Mouse (Mus musculus) lung, postnatal 0 days (tissue): Measurements from ENCODE around the gene Cenpi. TPM values are rescaled to one million over a fixed set of nuclear protein-coding genes. Genes with fewer than 3 reads are reported as not detected.

ENCODE experiments used
- ATAC-seq: fragments of 200-750 bp; cut with Nextera tagmentation; 2 replicates; pipeline ENCODE4 v1.8.0; 2017; ENCODE audit warnings: moderate library complexity
- DNase-seq: peaks from one replicate; pipeline ENCODE4 v3.0.0-alpha.2; 2016; ENCODE audit warnings: low spot score
- H3K27ac ChIP-seq: fragments of 300-500 bp; sonication (generic); 2 replicates; pipeline ENCODE4 v1.5.1; 2014; ENCODE audit warnings: antibody characterized with exemption, mild to moderate bottlenecking, low read length, mixed read lengths
- H3K27me3 ChIP-seq: fragments of 300-500 bp; sonication (generic); replicated peaks from 2 replicates; pipeline ENCODE4 v1.6.1; 2014; ENCODE audit warnings: low read length, mixed read lengths; ENCODE audit not compliant: insufficient read depth
- H3K36me3 ChIP-seq: fragments of 300-500 bp; sonication (generic); 2 replicates; pipeline ENCODE4 v1.6.1; 2014; ENCODE audit warnings: low read length, mixed read lengths; ENCODE audit not compliant: insufficient read depth
- H3K4me1 ChIP-seq: fragments of 300-500 bp; sonication (generic); 2 replicates; pipeline ENCODE4 v1.6.1; 2014; ENCODE audit warnings: antibody characterized with exemption, low read depth, low read length, mixed read lengths; ENCODE audit not compliant: insufficient read depth
- H3K4me2 ChIP-seq: fragments of 300-500 bp; sonication (generic); replicated peaks from 2 replicates; pipeline ENCODE4 v1.6.1; 2014; ENCODE audit warnings: low read depth, mild to moderate bottlenecking, low read length, moderate library complexity, mixed read lengths
- H3K4me3 ChIP-seq: fragments of 300-500 bp; sonication (generic); 2 replicates; pipeline ENCODE4 v1.5.1; 2014; ENCODE audit warnings: low read depth, low read length
- H3K9ac ChIP-seq: fragments of 300-500 bp; sonication (generic); replicated peaks from 2 replicates; pipeline ENCODE4 v1.6.1; 2014; ENCODE audit warnings: low read depth, mild to moderate bottlenecking
- H3K9me3 ChIP-seq: fragments of 300-500 bp; sonication (generic); 2 replicates; pipeline ENCODE4 v1.6.1; 2016; ENCODE audit warnings: low read length, mixed read lengths
- CTCF ChIP-seq: IDR thresholded peaks from 2 replicates; pipeline ENCODE4 v1.5.1; 2016; ENCODE audit warnings: antibody characterized with exemption, mild to moderate bottlenecking
- EP300 ChIP-seq: IDR thresholded peaks from 2 replicates; pipeline ENCODE4 v1.6.1; 2016; ENCODE audit warnings: antibody characterized with exemption, mild to moderate bottlenecking, control low read depth
- WGBS: fragments of 180-500 bp; shearing (Covaris S2); extraction: QIAGEN DNeasy Blood & Tissue Kit; methylation state at CpG from one replicate; pipeline ENCODE4 v1.1.7; 2014; 5-methylcytosine and 5-hydroxymethylcytosine counted together
- polyA plus RNA-seq: library from polyadenylated mRNA; unstranded; fragments of >200 nt; fragmentation: Nextera tagmentation; extraction: Ambion mirVana; gene quantifications from 2 replicates; pipeline ENCODE4 v1.2.1, GENCODE M21; 2015

The Cenpi gene
- 1.8 and 2.0 TPM in 2 replicates for polyA plus RNA-seq

DNA sequence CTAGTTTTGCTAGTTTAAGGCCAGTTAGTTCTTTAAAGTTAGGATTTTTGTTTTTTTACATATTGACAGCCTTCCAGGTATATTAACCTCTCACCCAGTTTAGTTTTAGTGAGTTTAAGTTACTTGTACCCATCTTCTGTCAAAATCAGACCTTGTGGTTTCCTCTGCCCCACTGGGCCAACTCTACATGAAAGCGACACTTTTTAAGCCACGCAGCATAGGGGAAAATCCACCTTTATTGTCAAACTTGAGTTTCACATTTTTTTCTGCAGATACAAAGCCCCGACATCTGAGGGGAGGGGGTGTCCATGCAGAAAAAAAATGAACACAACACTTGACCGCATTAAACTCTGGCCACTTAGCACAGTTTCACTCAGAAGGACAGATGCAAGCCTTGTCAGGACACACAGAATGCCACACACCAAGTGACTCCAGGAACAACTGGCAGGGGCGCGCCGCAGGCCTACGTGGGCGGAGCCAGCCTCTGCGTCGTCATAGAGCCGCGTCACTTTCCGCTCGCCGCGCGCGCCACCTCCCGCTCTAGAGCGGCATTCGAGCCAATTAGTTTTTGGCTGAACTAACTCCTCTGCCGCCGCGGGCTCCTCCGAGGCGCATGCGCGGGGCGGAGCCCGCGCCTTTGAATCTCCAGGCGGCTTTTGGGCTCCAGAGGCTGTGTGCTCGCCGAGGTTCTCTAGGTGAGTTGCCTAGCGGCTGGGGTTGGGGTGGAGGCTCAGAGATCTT, at the start of gene Cenpi:
Gene Cenpi (plus strand): TSS at position 551 of the 741 bp plus-strand sequence.
- Histone ChIP-seq H3K27ac (peak within 1 kb of the TSS; percentile 51; the same call in 1 of the 2 replicates), H3K9me3 (no peaks in the 10 kb centered on the region), H3K4me3 (peak within 1 kb of the TSS; percentile 30; the same call in 1 of the 2 replicates), H3K27me3 (no peaks in the 10 kb centered on the region), H3K4me2 (peak within 1 kb of the TSS; percentile 50), H3K9ac (no peak within 1 kb of the TSS), H3K36me3 (no peaks in the 10 kb centered on the region), H3K4me1 (no peaks in the 10 kb centered on the region)
- ATAC-seq: peak; percentile 99
- DNase-seq: peak; percentile 93
- 17% methylated on average over 34 of the region's 36 CpGs for WGBS
- TF ChIP-seq CTCF (peak; percentile 57), EP300 (no peak)

DNA sequence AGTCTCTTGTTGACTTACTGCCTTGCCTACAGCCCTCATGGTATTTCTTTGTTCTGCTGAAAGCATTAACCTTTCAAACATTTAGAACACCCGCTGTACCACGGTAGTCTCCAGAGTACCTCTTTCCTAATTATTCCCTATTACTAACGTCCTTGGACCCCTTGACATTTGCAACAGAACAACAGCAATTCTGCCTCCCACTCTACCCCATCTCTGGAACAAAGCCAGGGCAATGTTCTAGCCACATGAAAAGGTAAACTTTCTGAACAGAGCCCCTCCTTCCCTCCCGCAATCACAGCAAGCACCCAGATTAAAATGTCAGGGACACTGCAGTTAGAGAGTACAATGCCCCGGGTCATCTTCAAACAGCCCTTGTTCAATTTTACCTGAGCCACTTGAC, 46.7 kb upstream of the Cenpi start:
- no peak overlapping the region for H3K4me3 ChIP-seq
- H3K4me2 ChIP-seq: no peak overlapping the region
- no peak for DNase-seq
- 62% methylated on average over 5 of the region's 5 CpGs for WGBS
- TF ChIP-seq EP300 (no peak), CTCF (no peak)
- no peaks in the 10 kb centered on the region for H3K4me1 ChIP-seq
- no peaks in the 10 kb centered on the region for H3K9me3 ChIP-seq
- H3K27me3 ChIP-seq: no peaks in the 10 kb centered on the region
- no peak for ATAC-seq
- no peak overlapping the region for H3K27ac ChIP-seq
- no peaks in the 10 kb centered on the region for H3K36me3 ChIP-seq
- H3K9ac ChIP-seq: no peak overlapping the region

DNA sequence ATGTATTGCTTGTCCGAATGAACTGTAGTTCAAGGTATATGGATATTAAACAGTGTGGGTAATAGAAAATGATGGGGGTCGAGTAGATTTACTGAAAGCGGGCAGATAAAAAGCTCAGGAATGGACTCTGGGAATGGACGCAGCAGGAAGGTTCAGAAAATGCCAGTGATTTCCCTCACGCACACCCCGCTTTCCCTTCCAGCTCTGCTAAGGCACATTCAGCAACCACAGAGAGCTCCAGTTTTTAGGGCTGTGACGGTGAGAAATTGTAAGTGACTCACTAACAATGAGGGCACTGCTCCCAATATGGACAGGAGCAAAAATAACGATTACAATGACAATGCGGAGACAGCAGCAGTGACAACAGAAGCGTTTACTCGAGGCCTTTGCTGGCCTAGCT, 45.8 kb upstream of the Cenpi start:
- no peak overlapping the region for H3K9ac ChIP-seq
- no peak for TF ChIP-seq CTCF
- no peak for TF ChIP-seq EP300
- H3K36me3 ChIP-seq: no peaks in the 10 kb centered on the region
- H3K27ac ChIP-seq: no peak overlapping the region
- H3K4me1 ChIP-seq: no peaks in the 10 kb centered on the region
- ATAC-seq (no peak), DNase-seq (no peak)
- H3K27me3 ChIP-seq: no peaks in the 10 kb centered on the region
- 83% methylated on average over 11 of the region's 11 CpGs for WGBS
- no peak overlapping the region for H3K4me3 ChIP-seq
- H3K9me3 ChIP-seq: no peaks in the 10 kb centered on the region
- no peak overlapping the region for H3K4me2 ChIP-seq

DNA sequence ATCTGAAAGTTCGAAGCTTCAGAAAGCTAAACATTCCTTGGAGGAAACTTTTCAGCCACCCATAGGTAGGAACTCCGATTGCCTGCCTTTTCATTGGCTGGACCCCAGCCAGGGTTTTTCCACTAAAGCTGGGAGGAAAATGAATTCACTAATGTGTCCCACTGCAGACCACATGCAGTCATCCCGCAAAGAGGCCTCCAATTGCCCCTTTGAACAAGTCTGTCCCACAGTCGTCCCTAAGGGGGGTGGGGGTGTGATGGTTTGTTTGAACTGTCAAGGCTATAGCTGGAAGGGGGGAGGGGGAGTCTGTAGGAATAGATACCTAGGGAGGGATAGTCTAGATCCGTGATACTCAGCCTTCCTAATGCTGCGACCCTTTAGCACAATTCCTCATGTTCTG, 32.2 kb upstream of the Cenpi start:
- WGBS: 15% methylated on average over 6 of the region's 6 CpGs
- Histone ChIP-seq H3K4me1 (no peaks in the 10 kb centered on the region), H3K36me3 (no peaks in the 10 kb centered on the region), H3K4me2 (peak overlapping the region; percentile 46; the same call in 1 of the 2 replicates), H3K27me3 (no peaks in the 10 kb centered on the region), H3K9me3 (no peaks in the 10 kb centered on the region), H3K27ac (no peak overlapping the region), H3K9ac (no peak overlapping the region), H3K4me3 (no peak overlapping the region)
- DNase-seq: no peak
- ATAC-seq: no peak
- TF ChIP-seq EP300: no peak
- TF ChIP-seq CTCF: no peak

DNA sequence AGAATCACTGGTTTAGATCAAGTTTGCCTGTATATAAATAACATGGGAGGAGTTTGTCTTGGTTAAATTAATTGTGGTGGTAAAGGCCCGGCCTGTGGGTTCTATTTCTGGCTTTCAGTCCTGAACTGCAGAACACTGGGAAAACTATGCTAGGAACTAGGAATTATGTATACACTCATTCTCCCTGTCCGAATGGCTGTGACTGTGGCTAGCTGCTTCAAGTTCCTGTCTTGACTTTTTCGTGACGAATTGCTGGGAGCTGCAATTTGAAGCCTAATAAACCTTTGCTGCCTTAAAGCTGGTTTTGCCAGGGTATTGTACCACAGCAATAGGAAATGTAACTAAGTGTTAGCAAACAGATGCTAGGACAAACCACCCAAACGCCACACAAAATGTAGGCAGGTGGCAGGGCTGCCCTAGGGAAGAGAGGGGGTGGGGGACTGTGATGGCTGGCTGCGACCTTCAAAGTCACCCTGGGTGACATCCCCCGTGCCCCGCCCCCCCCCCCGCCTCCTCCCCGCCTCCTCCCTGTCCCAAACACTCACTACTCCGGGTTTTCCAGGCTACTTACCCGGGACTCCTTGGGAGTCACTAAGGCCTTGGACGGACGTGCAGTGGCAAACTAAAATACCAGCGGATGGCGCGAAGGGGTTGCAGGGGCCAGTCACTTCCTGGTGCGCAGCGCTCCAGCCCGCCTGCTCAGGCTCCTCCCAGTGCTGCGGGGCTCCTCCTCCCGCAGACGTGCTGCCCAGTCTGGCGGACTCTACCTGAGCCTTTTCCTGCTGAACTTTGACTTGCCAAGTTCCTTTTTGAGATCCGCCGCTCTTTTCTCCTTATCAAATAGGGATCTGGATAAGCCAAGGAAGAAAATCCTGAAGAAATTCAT, 31.4 kb upstream of the Cenpi start, which contains the start of gene Trmt2b:
Gene Trmt2b (minus strand): TSS at position 710 of the 886 bp plus-strand sequence.
- WGBS: 13% methylated on average over 22 of the region's 26 CpGs
- no peaks in the 10 kb centered on the region for H3K4me1 ChIP-seq
- H3K4me3 ChIP-seq: peak within 1 kb of the TSS; percentile 40
- H3K36me3 ChIP-seq: no peaks in the 10 kb centered on the region
- H3K27me3 ChIP-seq: no peaks in the 10 kb centered on the region
- peak within 1 kb of the TSS; percentile 46 for H3K4me2 ChIP-seq
- H3K9me3 ChIP-seq: no peaks in the 10 kb centered on the region
- TF ChIP-seq CTCF (no peak), EP300 (no peak)
- DNase-seq (peak; percentile 80), ATAC-seq (peak; percentile 97)
- peak within 1 kb of the TSS; percentile 19; the same call in 1 of the 2 replicates for H3K9ac ChIP-seq
- H3K27ac ChIP-seq: peak within 1 kb of the TSS; percentile 57

DNA sequence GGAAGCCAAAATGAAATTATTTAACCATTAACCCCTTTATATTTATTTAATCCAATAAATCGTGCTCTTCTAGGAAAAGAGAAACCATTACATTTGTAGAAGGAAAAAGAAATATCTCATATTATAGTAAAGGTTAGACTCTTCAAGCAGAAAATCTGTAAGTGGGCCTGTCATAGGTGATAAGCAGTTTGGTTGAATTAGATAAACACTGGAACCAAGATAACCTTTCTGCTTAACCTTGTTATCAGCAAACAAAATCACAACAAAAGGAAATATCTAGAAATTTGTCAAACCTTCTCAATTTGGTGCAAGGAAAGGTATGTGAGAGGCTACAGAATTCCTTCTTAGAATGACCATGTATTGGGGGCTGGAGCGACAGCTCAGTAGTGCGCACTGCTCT, 27.4 kb upstream of the Cenpi start:
- H3K9ac ChIP-seq: no peak overlapping the region
- H3K4me3 ChIP-seq: no peak overlapping the region
- no peaks in the 10 kb centered on the region for H3K4me1 ChIP-seq
- TF ChIP-seq CTCF (no peak), EP300 (no peak)
- H3K4me2 ChIP-seq: no peak overlapping the region
- ATAC-seq (no peak), DNase-seq (no peak)
- H3K27ac ChIP-seq: no peak overlapping the region
- H3K27me3 ChIP-seq: no peaks in the 10 kb centered on the region
- 75% methylated on average over 3 of the region's 3 CpGs for WGBS
- H3K36me3 ChIP-seq: no peaks in the 10 kb centered on the region
- no peaks in the 10 kb centered on the region for H3K9me3 ChIP-seq
